Mouse (Mus musculus) embryo, embryonic 10 days (tissue): Measurements from ENCODE around the gene Hif1an.
A peak's percentile ranks its signal among the peaks of the same experiment; 100 is the strongest.

Experiments
- DNase-seq: peaks from one replicate; pipeline ENCODE4 v3.0.0-alpha.2; 2015; ENCODE audit warnings: low spot score

The Hif1an gene

GRCm38 (mm10) chr19:44564006-44564405, 1.4 kb downstream of the Hif1an start:
- no peak for DNase-seq

GRCm38 (mm10) chr19:44567763-44568162, 5.1 kb downstream of the Hif1an start:
- DNase-seq: no peak

GRCm38 (mm10) chr19:44576275-44576674, 13.6 kb downstream of the Hif1an start:
- no peak for DNase-seq

GRCm38 (mm10) chr19:44578038-44578437, 15.4 kb downstream of the Hif1an start:
- no peak for DNase-seq

- DNase-seq: no peak
These were observed 19.5 kb downstream of the Hif1an start for GRCm38 (mm10) chr19:44582103-44582502.

GRCm38 (mm10) chr19:44582638-44583309, 20.1 kb downstream of the Hif1an start:
- DNase-seq: peak; percentile 92

- DNase-seq: no peak
These were observed 25.4 kb downstream of the Hif1an start for GRCm38 (mm10) chr19:44588036-44588435.

GRCm38 (mm10) chr19:44589591-44590223, 27.1 kb downstream of the Hif1an start:
- no peak for DNase-seq

GRCm38 (mm10) chr19:44590992-44591391, 28.3 kb downstream of the Hif1an start:
- no peak for DNase-seq

- no peak for DNase-seq
These were observed 29.0 kb downstream of the Hif1an start for GRCm38 (mm10) chr19:44591638-44592037.

- no peak for DNase-seq
These were observed 31.5 kb downstream of the Hif1an start for GRCm38 (mm10) chr19:44594180-44594579.

- peak; percentile 66 for DNase-seq
These were observed 55.5 kb downstream of the Hif1an start for GRCm38 (mm10) chr19:44618166-44618565.
